Mouse (Mus musculus) heart, embryonic 11.5 days (tissue): Measurements from ENCODE around the gene Gse1. TPM values are rescaled to one million over a fixed set of nuclear protein-coding genes. Genes with fewer than 3 reads are reported as not detected.

Experiments
- ATAC-seq: fragments of 200-750 bp; cut with Nextera tagmentation; replicated peaks from 2 replicates; pipeline ENCODE4 v1.8.0; 2017; ENCODE audit warnings: moderate library complexity; ENCODE audit not compliant: insufficient number of reproducible peaks, low FRiP score, low TSS enrichment
- H3K27ac ChIP-seq: fragments of 300-500 bp; sonication (generic); 2 replicates; pipeline ENCODE4 v1.5.1; 2014; ENCODE audit warnings: mild to moderate bottlenecking, low read depth, low read length
- H3K27me3 ChIP-seq: fragments of 300-500 bp; sonication (generic); 2 replicates; pipeline ENCODE4 v1.6.1; 2014; ENCODE audit warnings: mild to moderate bottlenecking, low read length, mixed read lengths; ENCODE audit not compliant: control insufficient read depth, insufficient read depth
- H3K36me3 ChIP-seq: fragments of 300-500 bp; sonication (generic); 2 replicates; pipeline ENCODE4 v1.6.1; 2014; ENCODE audit warnings: mild to moderate bottlenecking, low read length, moderate library complexity, mixed read lengths; ENCODE audit not compliant: control insufficient read depth, insufficient read depth
- H3K4me1 ChIP-seq: fragments of 300-500 bp; sonication (generic); 2 replicates; pipeline ENCODE4 v1.6.1; 2014; ENCODE audit warnings: low read length; ENCODE audit not compliant: control insufficient read depth, insufficient read depth
- H3K4me2 ChIP-seq: fragments of 300-500 bp; sonication (generic); 2 replicates; pipeline ENCODE4 v1.6.1; 2014; ENCODE audit warnings: mild to moderate bottlenecking, moderate library complexity
- H3K4me3 ChIP-seq: fragments of 300-500 bp; sonication (generic); 2 replicates; pipeline ENCODE4 v1.5.1; 2014; ENCODE audit warnings: low read depth, low read length
- H3K9ac ChIP-seq: fragments of 300-500 bp; sonication (generic); 2 replicates; pipeline ENCODE4 v1.6.1; 2014; ENCODE audit warnings: mild to moderate bottlenecking, low read depth, low read length, moderate library complexity
- H3K9me3 ChIP-seq: fragments of 300-500 bp; sonication (generic); replicated peaks from 2 replicates; pipeline ENCODE4 v1.6.1; 2016; ENCODE audit warnings: low read length; ENCODE audit not compliant: control insufficient read depth
- WGBS: fragments of 180-500 bp; shearing (Covaris S2); extraction: QIAGEN DNeasy Blood & Tissue Kit; methylation state at CpG from one replicate; pipeline ENCODE4 v1.1.7; 2014; ENCODE audit not compliant: insufficient replicate concordance; 5-methylcytosine and 5-hydroxymethylcytosine counted together
- polyA plus RNA-seq: library from polyadenylated mRNA; unstranded; fragments of >200 nt; fragmentation: Nextera tagmentation; extraction: Ambion mirVana; gene quantifications from 2 replicates; pipeline ENCODE4 v1.2.1, GENCODE M21; 2014

Gene Gse1
- polyA plus RNA-seq, 1 experiment from 2014 or later: 12.8 TPM

- H3K27ac ChIP-seq: no peak overlapping the region
- no peaks in the 10 kb centered on the region for H3K36me3 ChIP-seq
- 56% methylated on average over 25 of the region's 25 CpGs for WGBS
- H3K4me1 ChIP-seq: peaks cover 52% of the 10 kb centered on the region
- H3K9ac ChIP-seq: 0 out of 2 replicates have a peak overlapping the region, but pooled peaks have one; percentile 17
- H3K27me3 ChIP-seq: peaks cover under 1% of the 10 kb centered on the region; the same call in 1 of the 2 replicates
- no peaks in the 10 kb centered on the region for H3K9me3 ChIP-seq
- no peak for ATAC-seq
- no peak overlapping the region for H3K4me3 ChIP-seq
- peak overlapping the region; percentile 37 for H3K4me2 ChIP-seq
Measured at GRCm38 (mm10) chr8:120476711-120477575, 248.7 kb downstream of the Gse1 start.

GRCm38 (mm10) chr8:120478754-120479153, 250.5 kb downstream of the Gse1 start:
- Histone ChIP-seq H3K4me1 (peaks cover 39% of the 10 kb centered on the region), H3K9me3 (no peaks in the 10 kb centered on the region), H3K9ac (no peak overlapping the region), H3K4me2 (no peak overlapping the region), H3K27me3 (no peaks in the 10 kb centered on the region), H3K27ac (no peak overlapping the region), H3K4me3 (no peak overlapping the region), H3K36me3 (no peaks in the 10 kb centered on the region)
- no peak for ATAC-seq
- WGBS: 85% methylated on average over 11 of the region's 11 CpGs

DNA sequence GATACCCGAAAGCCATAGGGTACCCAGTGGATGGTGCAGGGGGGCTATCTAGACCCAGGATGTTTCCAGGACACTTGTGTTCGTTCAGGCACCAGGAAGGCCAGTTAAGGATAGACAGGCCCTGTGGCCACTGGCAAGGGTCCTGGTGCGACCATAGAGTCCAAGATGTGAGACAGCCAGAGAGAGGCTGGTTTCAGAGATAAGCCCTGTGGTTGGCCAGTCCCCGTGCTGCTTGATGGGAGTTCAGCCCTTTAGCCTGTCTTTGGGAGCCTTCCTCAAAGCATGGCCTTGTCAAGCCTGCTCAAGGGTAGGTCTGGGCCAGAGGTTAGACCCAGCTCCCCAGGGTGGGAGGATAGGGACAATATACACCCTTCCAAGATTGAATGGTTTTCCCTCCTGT, 251.4 kb downstream of the Gse1 start:
- Histone ChIP-seq H3K9ac (no peak overlapping the region), H3K27me3 (no peaks in the 10 kb centered on the region), H3K9me3 (no peaks in the 10 kb centered on the region), H3K27ac (no peak overlapping the region), H3K36me3 (no peaks in the 10 kb centered on the region), H3K4me2 (no peak overlapping the region), H3K4me3 (no peak overlapping the region), H3K4me1 (peaks cover 39% of the 10 kb centered on the region)
- ATAC-seq: no peak
- 62% methylated on average over 4 of the region's 4 CpGs for WGBS

DNA sequence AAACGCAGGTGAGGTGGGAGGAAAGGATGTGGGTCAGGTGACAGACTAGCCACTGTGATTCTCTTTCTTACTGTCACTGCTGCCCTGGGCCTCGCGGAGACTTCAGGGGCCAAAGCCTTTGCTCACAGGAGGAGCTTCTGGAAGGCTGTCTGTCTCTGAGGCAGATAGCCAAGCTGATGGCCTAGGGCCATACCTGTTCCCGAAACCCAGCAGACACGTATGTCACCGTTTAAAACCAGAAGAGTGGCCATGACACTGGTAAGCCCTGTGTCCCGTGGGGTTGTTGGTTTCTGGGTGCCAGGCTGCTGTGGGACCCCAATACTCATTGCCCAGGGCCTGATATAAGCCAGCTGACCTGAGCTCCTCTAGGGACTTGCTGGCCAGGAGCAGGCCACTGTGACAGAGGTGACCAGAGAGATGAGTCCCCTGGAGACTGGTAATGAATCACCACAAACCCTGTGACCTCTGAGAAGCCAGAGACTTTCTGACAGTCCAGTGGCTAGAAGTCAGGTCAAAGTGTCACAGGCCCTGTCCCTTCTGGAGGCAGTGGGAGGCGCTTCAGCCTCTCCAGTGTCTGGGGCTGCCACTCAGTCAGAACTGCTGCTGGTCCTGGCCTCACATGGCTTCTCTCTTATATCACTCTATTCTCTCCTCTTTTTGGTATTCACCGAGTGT, 253.9 kb downstream of the Gse1 start:
- H3K4me2 ChIP-seq: no peak overlapping the region
- peaks cover 36% of the 10 kb centered on the region for H3K4me1 ChIP-seq
- no peak overlapping the region for H3K27ac ChIP-seq
- no peak for ATAC-seq
- H3K9ac ChIP-seq: 0 out of 2 replicates have a peak overlapping the region, but pooled peaks have one; percentile 28
- no peaks in the 10 kb centered on the region for H3K36me3 ChIP-seq
- H3K4me3 ChIP-seq: no peak overlapping the region
- no peaks in the 10 kb centered on the region for H3K9me3 ChIP-seq
- WGBS: 73% methylated on average over 9 of the region's 9 CpGs
- H3K27me3 ChIP-seq: 0 out of 2 replicates have a peak, but pooled peaks cover 2% of the 10 kb centered on the region

DNA sequence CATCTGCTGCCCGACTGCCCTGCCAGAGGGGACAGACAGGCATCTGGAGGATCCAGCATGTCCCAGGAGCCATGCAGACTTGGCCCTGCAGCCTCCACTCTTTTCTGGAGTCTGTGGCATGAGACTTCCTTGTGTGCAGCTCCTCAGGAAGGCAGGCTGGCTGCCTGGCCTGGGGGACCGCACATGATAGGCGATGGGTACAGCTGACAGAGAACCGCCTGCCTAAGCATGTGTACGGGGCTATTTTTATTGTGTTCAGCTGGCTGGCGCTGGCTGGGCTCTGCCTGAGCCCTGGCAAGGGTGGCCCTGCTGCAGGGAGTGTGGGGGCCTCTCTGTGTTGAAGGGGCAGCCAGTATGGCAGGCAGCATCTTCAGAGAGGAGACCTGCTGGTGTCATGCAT, 256.2 kb downstream of the Gse1 start:
- H3K9me3 ChIP-seq: no peaks in the 10 kb centered on the region
- no peak for ATAC-seq
- peak overlapping the region; percentile 29; the same call in 1 of the 2 replicates for H3K27ac ChIP-seq
- H3K4me3 ChIP-seq: no peak overlapping the region
- no peak overlapping the region for H3K4me2 ChIP-seq
- 0 out of 2 replicates have a peak, but pooled peaks cover 2% of the 10 kb centered on the region for H3K27me3 ChIP-seq
- WGBS: 57% methylated on average over 6 of the region's 6 CpGs
- no peaks in the 10 kb centered on the region for H3K36me3 ChIP-seq
- H3K9ac ChIP-seq: peak overlapping the region; percentile 56; the same call in 1 of the 2 replicates
- peaks cover 32% of the 10 kb centered on the region for H3K4me1 ChIP-seq

- Histone ChIP-seq H3K9ac (peak overlapping the region; percentile 56; the same call in 1 of the 2 replicates), H3K36me3 (no peaks in the 10 kb centered on the region), H3K4me3 (no peak overlapping the region), H3K4me1 (peaks cover 38% of the 10 kb centered on the region), H3K4me2 (peak overlapping the region; percentile 95; the same call in 1 of the 2 replicates), H3K9me3 (no peaks in the 10 kb centered on the region), H3K27me3 (0 out of 2 replicates have a peak, but pooled peaks cover 2% of the 10 kb centered on the region), H3K27ac (peak overlapping the region; percentile 22; the same call in 1 of the 2 replicates)
- ATAC-seq: no peak
- WGBS: 50% methylated on average over 6 of the region's 6 CpGs
Measured at GRCm38 (mm10) chr8:120485116-120485515, 256.9 kb downstream of the Gse1 start.

- peak overlapping the region; percentile 87 for H3K4me3 ChIP-seq
- peak overlapping the region; percentile 99 for H3K27ac ChIP-seq
- H3K9me3 ChIP-seq: no peaks in the 10 kb centered on the region
- H3K27me3 ChIP-seq: 0 out of 2 replicates have a peak, but pooled peaks cover 2% of the 10 kb centered on the region
- H3K9ac ChIP-seq: peak overlapping the region; percentile 94
- ATAC-seq: no peak
- H3K36me3 ChIP-seq: no peaks in the 10 kb centered on the region
- peak overlapping the region; percentile 95 for H3K4me2 ChIP-seq
- peaks cover 45% of the 10 kb centered on the region for H3K4me1 ChIP-seq
- WGBS: 26% methylated on average over 21 of the region's 21 CpGs
Measured at GRCm38 (mm10) chr8:120485551-120486476, 257.6 kb downstream of the Gse1 start.
